Mouse (Mus musculus) lung, postnatal 14 days (tissue): ENCODE data around the gene Supt16.

Experiments used
- DNase-seq: peaks from one replicate; pipeline ENCODE4 v3.0.0; 2021

Gene Supt16

GRCm38 (mm10) chr14:52197156-52197878 lies at the start of gene Supt16:
TSS of gene Supt16 (minus strand) at chr14:52197416.
- DNase-seq, result peak; percentile 79

GRCm38 (mm10) chr14:52246129-52246528 lies 48.9 kb upstream of the Supt16 start:
- no peak for DNase-seq

GRCm38 (mm10) chr14:52244690-52245042 lies 47.5 kb upstream of the Supt16 start:
- DNase-seq, result no peak

GRCm38 (mm10) chr14:52244041-52244689 lies 46.9 kb upstream of the Supt16 start:
- peak; percentile 100 for DNase-seq

GRCm38 (mm10) chr14:52236216-52236615 lies 39.0 kb upstream of the Supt16 start:
- no peak for DNase-seq

GRCm38 (mm10) chr14:52235165-52235564 lies 37.9 kb upstream of the Supt16 start:
- DNase-seq, result no peak

GRCm38 (mm10) chr14:52232249-52232648 lies 35.0 kb upstream of the Supt16 start:
- no peak for DNase-seq

GRCm38 (mm10) chr14:52225972-52226371 lies 28.8 kb upstream of the Supt16 start:
- no peak for DNase-seq

GRCm38 (mm10) chr14:52217261-52217660 lies 20.0 kb upstream of the Supt16 start:
- DNase-seq, result no peak

GRCm38 (mm10) chr14:52199412-52199811 lies 2.2 kb upstream of the Supt16 start:
- DNase-seq, result no peak

- DNase-seq, result no peak
These were observed 925 bp upstream of the Supt16 start for GRCm38 (mm10) chr14:52198141-52198540.

GRCm38 (mm10) chr14:52196230-52197155 lies 723 bp downstream of the Supt16 start:
- peak; percentile 6 for DNase-seq

- peak; percentile 54 for DNase-seq
These were observed 1.5 kb downstream of the Supt16 start for GRCm38 (mm10) chr14:52195691-52196090.

GRCm38 (mm10) chr14:52190740-52191359 lies 6.4 kb downstream of the Supt16 start:
- peak; percentile 54 for DNase-seq

GRCm38 (mm10) chr14:52189519-52189918 lies 7.7 kb downstream of the Supt16 start:
- DNase-seq, result no peak

- DNase-seq, result no peak
These were observed 8.4 kb downstream of the Supt16 start for GRCm38 (mm10) chr14:52188788-52189187.

- DNase-seq, result no peak
These were observed 30.6 kb downstream of the Supt16 start for GRCm38 (mm10) chr14:52166571-52166970.

- DNase-seq, result no peak
These were observed 36.3 kb downstream of the Supt16 start for GRCm38 (mm10) chr14:52160911-52161310.

- no peak for DNase-seq
These were observed 42.2 kb downstream of the Supt16 start for GRCm38 (mm10) chr14:52155008-52155407.

- DNase-seq, result no peak
These were observed 44.6 kb downstream of the Supt16 start for GRCm38 (mm10) chr14:52152613-52153012.

GRCm38 (mm10) chr14:52152179-52152578 lies 45.0 kb downstream of the Supt16 start:
- DNase-seq, result no peak

- DNase-seq, result no peak
These were observed 47.3 kb downstream of the Supt16 start for GRCm38 (mm10) chr14:52149888-52150287.

- DNase-seq, result peak; percentile 28
These were observed 50.7 kb downstream of the Supt16 start for GRCm38 (mm10) chr14:52146540-52146939.
